Mouse (Mus musculus) MEL (cell line): ENCODE results near the gene Pin1. TPM values are rescaled to one million over a fixed set of nuclear protein-coding genes. Genes with fewer than 3 reads are reported as not detected.

ENCODE experiments used
- DNase-seq: peaks from one replicate; pipeline ENCODE4 v3.0.0; 2011; ENCODE audit warnings: low read depth, low spot score
- H3K27ac ChIP-seq: 2 replicates; pipeline ENCODE4 v1.5.1; 2012; ENCODE audit warnings: low read depth, mild to moderate bottlenecking, control low read depth, low read length, moderate library complexity; ENCODE audit not compliant: control insufficient read depth
- H3K27me3 ChIP-seq, 2 experiments: fragments of 150-350 bp in 1 of 2; sonication (generic) in 1 of 2; 2 replicates each; pipeline ENCODE4 v1.6.1; 2012; ENCODE audit warnings: low read length in 2 of 2, mild to moderate bottlenecking in 2 of 2, improper control_type of control experiment in 1 of 2, moderate library complexity in 1 of 2; ENCODE audit not compliant: insufficient read depth in 2 of 2, control insufficient read depth in 1 of 2
- H3K36me3 ChIP-seq, 2 experiments: 2 replicates each; pipeline ENCODE4 v1.6.1; 2012 to 2014; ENCODE audit warnings: low read length in 2 of 2, improper control_type of control experiment in 1 of 2, inconsistent platforms in 1 of 2, mild to moderate bottlenecking in 1 of 2; ENCODE audit not compliant: insufficient read depth in 2 of 2, control insufficient read depth in 1 of 2
- H3K4me1 ChIP-seq, 2 experiments: fragments of 150-350 bp in 1 of 2; sonication (generic) in 1 of 2; 2 replicates each; pipeline ENCODE4 v1.6.1; 2012; ENCODE audit warnings: low read length in 2 of 2, improper control_type of control experiment in 1 of 2, mild to moderate bottlenecking in 1 of 2; ENCODE audit not compliant: insufficient read depth in 2 of 2, control insufficient read depth in 1 of 2
- H3K4me3 ChIP-seq, 2 experiments: fragments of 150-350 bp in 1 of 2; sonication (generic) in 1 of 2; 2 replicates each; pipeline ENCODE4 v1.5.1; 2012; ENCODE audit warnings: low read depth in 2 of 2, low read length in 2 of 2, mild to moderate bottlenecking in 2 of 2, moderate library complexity in 2 of 2, control low read depth in 1 of 2, improper control_type of control experiment in 1 of 2; ENCODE audit not compliant: control insufficient read depth in 1 of 2, insufficient read depth in 1 of 2
- H3K79me2 ChIP-seq: 2 replicates; pipeline ENCODE4 v1.6.1; 2012; ENCODE audit warnings: mild to moderate bottlenecking, low read length, moderate library complexity; ENCODE audit not compliant: control insufficient read depth, poor library complexity, insufficient read depth
- H3K9ac ChIP-seq: 2 replicates; pipeline ENCODE4 v1.6.1; 2012; ENCODE audit warnings: low read depth, mild to moderate bottlenecking, control low read depth, low read length, moderate library complexity; ENCODE audit not compliant: control insufficient read depth, poor library complexity, severe bottlenecking
- H3K9me3 ChIP-seq: fragments of 150-350 bp; sonication (generic); replicated peaks from 2 replicates; pipeline ENCODE4 v1.6.1; 2012; ENCODE audit warnings: mild to moderate bottlenecking, low read length, improper control_type of control experiment, moderate library complexity; ENCODE audit not compliant: insufficient read depth
- BHLHE40 ChIP-seq: IDR thresholded peaks from 2 replicates; pipeline ENCODE4 v1.6.1; 2012; ENCODE audit warnings: low read depth, mild to moderate bottlenecking, inconsistent platforms, low read length, improper control_type of control experiment, borderline replicate concordance
- CHD1 ChIP-seq: IDR thresholded peaks from 2 replicates; pipeline ENCODE4 v1.6.1; 2012; ENCODE audit warnings: low read depth, mild to moderate bottlenecking, inconsistent platforms, low read length, improper control_type of control experiment
- CHD2 ChIP-seq: IDR thresholded peaks from 2 replicates; pipeline ENCODE4 v1.6.1; 2011; ENCODE audit warnings: low read length, improper control_type of control experiment
- CTCF ChIP-seq, 3 experiments: IDR thresholded peaks in 2 of 3; conservative IDR thresholded peaks in 1 of 3; 2 replicates each; pipeline ENCODE4 v1.5.1; 2011 to 2012; ENCODE audit warnings: low read length in 3 of 3, low read depth in 2 of 3, mild to moderate bottlenecking in 2 of 3, improper control_type of control experiment in 1 of 3, inconsistent platforms in 1 of 3, mixed read lengths in 1 of 3, moderate library complexity in 1 of 3; ENCODE audit not compliant: control insufficient read depth in 1 of 3, insufficient read depth in 1 of 3, poor library complexity in 1 of 3, severe bottlenecking in 1 of 3
- EP300 ChIP-seq, 2 experiments: IDR thresholded peaks; 2 replicates each; pipeline ENCODE4 v1.6.1; 2011; ENCODE audit warnings: improper control_type of control experiment in 2 of 2, low read length in 2 of 2, low read depth in 1 of 2, mild to moderate bottlenecking in 1 of 2
- ETS1 ChIP-seq: IDR thresholded peaks from 2 replicates; pipeline ENCODE4 v1.6.1; 2012; ENCODE audit warnings: low read depth, mild to moderate bottlenecking, inconsistent platforms, low read length, improper control_type of control experiment, moderate library complexity
- HCFC1 ChIP-seq: IDR thresholded peaks from 2 replicates; pipeline ENCODE4 v1.6.1; 2012; ENCODE audit warnings: low read depth, mild to moderate bottlenecking, inconsistent platforms, low read length, improper control_type of control experiment, moderate library complexity
- MAFK ChIP-seq: IDR thresholded peaks from 2 replicates; pipeline ENCODE4 v1.6.1; 2011; ENCODE audit warnings: low read depth, mild to moderate bottlenecking, low read length, improper control_type of control experiment, borderline replicate concordance
- MEF2A ChIP-seq: IDR thresholded peaks from 2 replicates; pipeline ENCODE4 v1.6.1; 2014; ENCODE audit warnings: low read depth, mild to moderate bottlenecking, inconsistent platforms, low read length, improper control_type of control experiment; ENCODE audit not compliant: poor library complexity, insufficient replicate concordance, severe bottlenecking; ENCODE audit errors: extremely low read depth
- NELFE ChIP-seq: IDR thresholded peaks from 2 replicates; pipeline ENCODE4 v1.6.1; 2011; ENCODE audit warnings: low read depth, low read length, improper control_type of control experiment
- POLR2A ChIP-seq, 2 experiments: IDR thresholded peaks; 2 replicates each; pipeline ENCODE4 v1.6.1; 2011 to 2012; ENCODE audit warnings: low read length in 2 of 2, mild to moderate bottlenecking in 2 of 2, control low read depth in 1 of 2, improper control_type of control experiment in 1 of 2, low read depth in 1 of 2, moderate library complexity in 1 of 2; ENCODE audit not compliant: control insufficient read depth in 1 of 2, insufficient read depth in 1 of 2, poor library complexity in 1 of 2
- POLR2AphosphoS2 ChIP-seq: IDR thresholded peaks from 2 replicates; pipeline ENCODE4 v1.6.1; 2011; ENCODE audit warnings: low read length, improper control_type of control experiment
- RAD21 ChIP-seq: IDR thresholded peaks from 2 replicates; pipeline ENCODE4 v1.6.1; 2011; ENCODE audit warnings: mild to moderate bottlenecking, low read depth, low read length, improper control_type of control experiment
- RCOR1 ChIP-seq: IDR thresholded peaks from 2 replicates; pipeline ENCODE4 v1.6.1; 2012; ENCODE audit warnings: low read depth, mild to moderate bottlenecking, inconsistent platforms, low read length, improper control_type of control experiment
- TBP ChIP-seq: IDR thresholded peaks from 2 replicates; pipeline ENCODE4 v1.8.0; 2011; ENCODE audit warnings: low read depth, low read length, improper control_type of control experiment
- TCF12 ChIP-seq: IDR thresholded peaks from 2 replicates; pipeline ENCODE4 v1.6.1; 2014; ENCODE audit warnings: low read depth, mild to moderate bottlenecking, inconsistent platforms, low read length, improper control_type of control experiment, moderate library complexity
- USF1 ChIP-seq: IDR thresholded peaks from 2 replicates; pipeline ENCODE4 v1.6.1; 2014; ENCODE audit warnings: low read depth, mild to moderate bottlenecking, inconsistent platforms, low read length, improper control_type of control experiment, moderate library complexity
- USF2 ChIP-seq, 2 experiments: IDR thresholded peaks; 2 replicates each; pipeline ENCODE4 v1.6.1; 2011 to 2012; ENCODE audit warnings: improper control_type of control experiment in 2 of 2, low read length in 2 of 2, borderline replicate concordance in 1 of 2, inconsistent platforms in 1 of 2, low read depth in 1 of 2, mild to moderate bottlenecking in 1 of 2; ENCODE audit not compliant: insufficient read depth in 1 of 2
- ZKSCAN1 ChIP-seq: IDR thresholded peaks from 2 replicates; pipeline ENCODE4 v1.6.1; 2012; ENCODE audit warnings: low read depth, mild to moderate bottlenecking, inconsistent platforms, low read length, improper control_type of control experiment, moderate library complexity
- ZNF384 ChIP-seq: IDR thresholded peaks from 2 replicates; pipeline ENCODE4 v1.6.1; 2012; ENCODE audit warnings: low read depth, mild to moderate bottlenecking, inconsistent platforms, low read length, improper control_type of control experiment
- polyA plus RNA-seq, 2 experiments: library from polyadenylated mRNA; stranded (reverse) in 1 of 2; unstranded in 1 of 2; fragments of >175 nt in 1 of 2; fragments of >200 nt in 1 of 2; gene quantifications; 2 replicates each; pipeline versions ENCODE4 v1.2.1 to v1.2.4; 2012; ENCODE audit warnings: low replicate concordance in 2 of 2, low read depth in 1 of 2; ENCODE audit not compliant: insufficient read length in 2 of 2, insufficient read depth in 1 of 2, missing spikeins in 1 of 2
- total RNA-seq: library from RNA; depleted of rRNA; stranded (reverse); fragments of 300-350 nt; gene quantifications from 2 replicates; pipeline ENCODE4 v1.2.3, GENCODE M21; 2012; rRNA removed

Pin1 gene
- 179 and 202 TPM in 2 replicates for total RNA-seq
- polyA plus RNA-seq, result 100 to 1,000 TPM; 136 to 201 TPM

GRCm38 (mm10) chr9:20651602-20652259 is at the start of gene Pin1:
Gene Pin1 (plus strand): TSS chr9:20652095.
- Histone ChIP-seq H3K9me3 (no peaks in the 10 kb centered on the region), H3K4me3 (peak within 1 kb of the TSS; percentile 63 to 69), H3K27me3 (no peaks in the 10 kb centered on the region), H3K9ac (peak within 1 kb of the TSS; percentile 80), H3K36me3 (peaks cover 23 to 41% of the 10 kb centered on the region in 2 experiments), H3K79me2 (peaks cover 49% of the 10 kb centered on the region), H3K27ac (peak within 1 kb of the TSS; percentile 31), H3K4me1 (peaks cover 15 to 27% of the 10 kb centered on the region in 2 experiments)
- DNase-seq, result peak; percentile 100
- TF ChIP-seq RAD21 (no peak), MAFK (no peak), USF2 (IDR thresholded peaks at IDR 0.05; ENCODE audit: borderline replicate concordance in 1 of 2, insufficient read depth in 1 of 2, low read depth in 1 of 2, low read length in 2 of 2) (no peak), POLR2A (IDR thresholded peaks at IDR 0.05; ENCODE audit: control insufficient read depth in 1 of 2, insufficient read depth in 1 of 2, low read depth in 1 of 2, low read length in 2 of 2, poor library complexity in 1 of 2) (peak in 1 of 2 experiments; percentile 98; a peak in 2 of 4 replicates), RCOR1 (no peak), EP300 (IDR thresholded peaks at IDR 0.05; ENCODE audit: low read depth in 1 of 2, low read length in 2 of 2) (no peak), TCF12 (no peak), CTCF (IDR thresholded peaks at IDR 0.05 in 2 of 3, conservative IDR thresholded peaks at IDR 0.05 in 1 of 3; ENCODE audit: control insufficient read depth in 1 of 3, insufficient read depth in 1 of 3, low read depth in 2 of 3, low read length in 3 of 3, poor library complexity in 1 of 3, severe bottlenecking in 1 of 3) (no peak), ZKSCAN1 (no peak), CHD2 (no peak), TBP (peak; percentile 80), BHLHE40 (no peak), ZNF384 (no peak), ETS1 (no peak)

- no peak overlapping the region for H3K9ac ChIP-seq
- H3K36me3 ChIP-seq, result peaks cover 0 to 11% of the 10 kb centered on the region in 2 experiments; a peak in 2 of 4 replicates
- no peaks in the 10 kb centered on the region for H3K9me3 ChIP-seq
- no peak for TF ChIP-seq MEF2A
- no peak for TF ChIP-seq POLR2AphosphoS2
- TF ChIP-seq USF1, result no peak
- 0 out of 2 replicates have a peak, but pooled peaks have one; percentile 0 for TF ChIP-seq HCFC1
- no peak for TF ChIP-seq NELFE
- TF ChIP-seq CHD1, result no peak
- peak; percentile 30 for DNase-seq
- no peak overlapping the region for H3K27ac ChIP-seq
- H3K4me1 ChIP-seq, result peaks cover 0 to 3% of the 10 kb centered on the region in 2 experiments; a peak in 2 of 4 replicates
- H3K4me3 ChIP-seq, result peak overlapping the region in 1 of 2 experiments; percentile 84; a peak in 1 of 4 replicates
- H3K79me2 ChIP-seq, result peaks cover 3% of the 10 kb centered on the region; the same call in 1 of the 2 replicates
- no peaks in the 10 kb centered on the region for H3K27me3 ChIP-seq
Measured at GRCm38 (mm10) chr9:20606269-20606668, 45.6 kb upstream of the Pin1 start.
